Mouse (Mus musculus): ENCODE measurements around the gene Rps11. TPM values are rescaled to one million over a fixed set of nuclear protein-coding genes. Genes with fewer than 3 reads are reported as not detected.

Rps11 gene
- 1,926 TPM for polyA plus RNA-seq (2017; shearing (Covaris generic))

DNA sequence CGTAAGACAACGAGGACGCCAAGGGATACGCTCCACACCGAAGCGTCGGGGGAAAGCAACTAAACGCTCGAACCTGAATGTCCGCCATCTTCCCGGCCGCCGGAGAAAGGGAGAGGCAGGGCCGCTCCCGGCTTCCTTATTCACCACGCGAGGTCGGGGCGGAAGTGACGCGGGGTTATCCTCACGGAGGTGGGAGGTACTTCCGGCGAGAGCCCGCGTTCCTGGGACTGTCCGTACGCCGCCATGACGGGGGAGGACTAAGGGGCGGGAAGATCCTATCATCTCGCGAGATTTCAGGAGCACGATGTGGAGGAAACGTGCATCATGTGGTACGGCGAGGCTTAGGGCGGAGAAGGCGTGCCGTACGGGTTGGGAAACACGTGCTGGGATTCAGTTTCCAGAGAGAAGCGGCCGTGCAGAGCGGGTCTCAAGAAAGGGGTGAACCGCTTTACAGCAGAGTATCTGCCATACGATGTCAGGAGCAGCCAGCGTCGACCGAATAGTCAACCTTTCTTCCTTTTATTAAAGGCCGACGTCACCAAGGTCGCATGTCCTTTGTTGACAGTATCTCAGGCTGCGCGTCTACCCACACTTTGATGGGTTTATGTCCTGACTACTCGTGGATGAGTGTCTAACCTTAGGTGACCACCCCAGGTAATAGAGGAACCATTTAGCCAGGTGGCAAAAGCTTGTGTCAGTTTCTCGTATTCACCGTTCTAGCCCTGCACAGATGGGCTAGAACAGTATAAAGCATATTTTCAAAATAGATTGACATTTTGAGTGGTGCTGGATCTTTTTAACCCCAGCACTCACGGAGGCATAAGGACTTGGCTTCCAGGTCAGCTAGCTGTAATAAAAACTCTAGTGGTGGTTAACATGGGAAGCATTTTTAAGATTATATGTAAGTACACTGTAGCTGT is at the start of gene Rps11:
Gene Rps11, minus strand, starts transcription at position 216 of the 920 bp plus-strand sequence.

DNA sequence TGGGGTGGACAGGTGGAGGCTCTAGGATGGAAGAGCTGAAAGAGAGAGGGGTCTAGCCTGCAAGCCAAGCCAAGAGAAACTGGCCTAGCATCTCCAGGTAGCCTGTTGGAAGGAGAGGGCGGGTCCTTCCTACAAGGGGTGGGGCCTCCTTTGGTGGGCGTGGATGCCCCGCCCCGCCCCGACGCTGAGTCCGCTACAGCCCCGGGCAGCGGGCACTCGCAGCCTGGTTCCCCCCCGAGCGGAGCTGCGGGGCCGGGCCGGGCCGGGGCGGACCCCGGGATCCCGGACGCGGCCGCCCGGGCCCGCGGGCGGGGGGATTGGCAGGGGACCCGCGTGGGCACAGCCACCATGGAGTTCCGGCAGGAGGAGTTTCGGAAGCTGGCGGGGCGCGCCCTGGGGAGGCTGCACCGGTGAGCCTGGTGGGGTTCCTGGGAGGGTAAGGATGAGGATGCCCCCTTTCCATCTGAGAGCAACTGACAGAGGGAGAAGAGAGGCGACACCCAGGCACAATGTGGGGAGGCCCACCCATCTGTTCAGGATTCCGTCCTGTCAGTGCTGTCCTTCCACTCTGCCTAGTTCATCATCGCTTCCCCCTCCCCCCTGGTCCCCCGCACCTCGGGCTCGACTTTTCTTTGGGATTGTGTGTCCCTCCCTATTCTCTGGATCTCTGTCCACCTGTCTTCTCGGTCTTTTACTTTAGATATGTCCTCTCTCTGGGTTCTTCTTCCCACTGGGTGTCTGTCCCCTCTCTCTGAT is 39.7 kb upstream of the Rps11 start, which contains the start of gene Slc17a7:
Gene Slc17a7, plus strand, starts transcription at position 215 of the 756 bp plus-strand sequence.

DNA sequence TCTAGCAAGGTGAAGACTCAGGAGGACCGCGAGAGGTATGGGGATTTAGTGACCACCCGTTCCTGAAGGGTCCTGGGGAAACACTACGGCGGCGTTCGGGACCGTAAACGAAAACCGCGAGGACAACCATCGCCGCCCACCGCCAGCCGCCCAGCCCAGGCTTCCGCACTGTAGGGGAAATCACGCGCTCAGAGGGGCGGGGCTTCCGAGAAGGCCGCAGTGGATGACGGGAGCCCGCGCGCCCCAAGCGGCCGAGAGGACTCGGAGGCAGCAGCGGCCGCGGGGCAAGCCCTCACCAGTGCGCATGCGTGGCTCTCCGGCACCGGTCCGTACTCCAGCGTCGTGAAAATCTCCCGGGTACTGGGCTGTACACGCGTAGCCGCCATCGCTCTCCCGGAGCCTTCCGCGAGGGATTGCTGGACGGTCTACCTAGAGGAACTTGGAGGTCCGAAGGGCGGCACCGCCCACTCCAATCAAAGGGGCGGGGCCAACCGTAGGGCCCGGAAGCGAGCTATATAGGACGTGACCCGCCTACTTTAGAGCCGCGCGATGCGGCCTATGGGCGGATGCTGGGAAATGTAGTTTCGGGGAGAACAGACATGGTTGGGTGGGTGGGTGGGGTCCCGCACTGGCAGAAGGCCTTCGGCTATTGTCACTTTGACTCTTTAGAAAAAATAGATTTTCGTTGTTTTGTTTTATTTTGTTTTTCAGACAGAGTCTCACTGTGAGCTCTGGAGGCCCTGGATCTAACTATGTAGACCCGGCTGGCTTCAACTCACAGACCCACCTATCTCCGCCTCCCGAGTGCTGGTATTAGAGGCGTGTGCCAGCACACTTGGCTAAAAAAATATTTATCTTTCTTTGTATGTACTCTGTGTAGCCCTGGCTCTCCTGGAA is 30.1 kb upstream of the Rps11 start, which contains the start of the genes Pih1d1 and Aldh16a1:
Gene Pih1d1, plus strand, starts transcription at position 208 of the 897 bp plus-strand sequence.
Gene Aldh16a1, minus strand, starts transcription at position 489 of the 897 bp plus-strand sequence.

DNA sequence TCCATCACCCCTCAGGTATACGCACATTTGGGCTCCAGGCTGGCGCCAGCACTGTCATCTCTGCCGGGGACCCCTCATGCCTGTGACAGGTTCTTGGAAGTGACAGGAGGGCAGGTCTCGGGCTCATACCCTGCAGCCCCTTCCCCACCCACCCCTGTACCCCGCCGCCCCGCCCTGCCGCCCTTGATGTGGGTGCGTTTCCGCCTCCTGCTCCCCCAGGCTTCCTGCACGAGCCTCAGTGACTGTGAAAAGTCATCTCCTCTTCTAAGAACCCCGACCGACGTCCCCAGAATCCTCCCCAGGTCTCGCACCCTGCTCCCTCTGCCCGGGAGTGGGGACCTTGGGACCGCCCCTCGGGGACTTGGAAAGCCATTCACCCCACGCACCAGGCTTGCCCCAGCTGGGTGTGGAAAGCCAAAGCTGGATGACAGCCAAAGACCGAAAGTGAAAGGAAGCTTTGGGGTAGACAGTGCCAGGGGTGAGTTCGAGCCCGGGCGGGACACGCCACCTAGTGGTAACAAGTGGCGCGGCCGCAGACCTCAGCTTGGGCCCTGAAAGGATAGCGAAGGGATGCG is 11.8 kb upstream of the Rps11 start, which contains the start of the genes Gm45713 and Flt3l:
Gene Gm45713, minus strand, starts transcription at position 239 of the 575 bp plus-strand sequence.
Gene Flt3l, minus strand, starts transcription at position 440 of the 575 bp plus-strand sequence.

DNA sequence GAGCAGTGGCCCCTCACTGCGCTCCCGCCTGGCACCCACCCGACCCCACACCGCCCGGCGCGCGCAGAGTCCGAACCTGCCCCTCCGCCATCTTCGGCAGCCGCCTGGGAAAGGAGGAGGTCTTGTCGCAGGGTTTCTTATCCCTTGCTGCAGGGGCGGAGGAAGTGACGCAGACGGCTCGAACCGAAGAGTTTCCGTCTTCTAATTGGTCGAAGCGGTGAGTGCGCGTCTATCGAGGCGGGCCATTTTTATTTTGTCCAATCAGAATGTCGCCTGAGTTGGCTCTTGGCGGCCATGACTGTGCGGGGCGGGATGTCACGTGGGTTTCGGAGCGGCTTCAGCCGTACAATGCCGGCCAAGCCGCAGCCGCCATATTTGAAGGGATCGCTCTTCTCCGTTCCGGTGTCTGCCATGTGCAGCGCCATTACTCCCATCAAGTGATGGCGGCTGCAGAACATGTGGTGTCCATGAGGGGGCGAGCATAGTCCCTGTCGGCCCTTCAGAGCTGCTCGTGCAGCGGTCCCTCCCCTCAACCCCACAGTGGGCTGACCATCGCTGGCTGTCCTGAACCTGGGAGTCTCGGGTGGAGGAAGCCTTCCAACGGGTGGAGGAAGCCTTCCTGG is 4.5 kb upstream of the Rps11 start, which contains the start of gene Rpl13a:
Gene Rpl13a, minus strand, starts transcription at position 138 of the 623 bp plus-strand sequence.

DNA sequence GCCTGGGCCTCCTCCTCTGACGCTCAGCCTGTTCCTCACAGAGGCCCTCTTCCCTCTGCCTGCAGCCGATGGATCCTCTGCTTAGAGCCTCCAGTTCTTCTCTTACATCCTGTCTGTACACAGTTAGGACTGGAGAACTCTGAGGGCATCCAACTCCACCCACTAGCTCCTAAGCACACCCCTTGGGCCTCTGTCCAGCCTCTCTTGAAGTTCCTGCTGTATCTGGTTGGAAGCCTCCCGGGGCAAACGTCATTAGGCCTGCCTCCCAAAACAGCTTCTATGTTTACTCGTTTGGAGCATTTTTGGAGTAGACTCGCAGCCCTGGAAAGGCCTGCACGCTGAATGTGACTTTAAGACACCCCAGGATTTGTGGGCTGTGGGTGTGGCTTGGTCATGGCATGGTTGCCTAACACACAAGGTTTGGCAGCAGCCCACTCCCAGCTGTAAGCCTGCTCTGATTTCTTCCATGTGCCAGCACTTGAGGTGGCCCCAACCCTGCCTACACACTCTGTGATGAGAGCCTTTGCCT is 20.5 kb downstream of the Rps11 start, which contains the start of gene Fcgrt:
Gene Fcgrt, minus strand, starts transcription at position 200 of the 529 bp plus-strand sequence.

DNA sequence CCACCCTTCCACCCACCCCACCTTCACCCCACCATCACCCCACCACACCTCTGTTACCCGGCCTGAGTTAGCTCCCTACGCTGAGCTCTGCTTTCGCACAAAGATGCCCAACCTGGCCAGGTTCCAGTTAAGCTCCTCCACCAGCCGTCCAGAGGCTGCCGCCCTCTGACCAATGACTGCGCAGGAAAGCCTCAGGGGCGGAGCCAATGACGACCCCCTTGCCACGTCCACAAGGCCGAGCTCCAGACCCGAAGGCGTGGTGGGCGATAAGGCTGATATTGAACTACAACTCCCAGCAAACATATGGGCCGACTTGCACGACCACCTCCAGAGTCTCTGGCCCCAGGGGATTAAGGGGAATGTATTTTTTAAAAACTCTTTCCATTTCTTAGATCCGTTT is 32.2 kb downstream of the Rps11 start, which contains the start of gene Rcn3:
Gene Rcn3, minus strand, starts transcription at position 174 of the 400 bp plus-strand sequence.

Other genes starting within 250 kb of the Rps11 start
- gene Med25, start 231.7 kb downstream of the Rps11 start, polyA plus RNA-seq (2017; shearing (Covaris generic)) = 54.0 TPM
- 19.8 TPM for gene Fuz, start 228.4 kb downstream of the Rps11 start, polyA plus RNA-seq (2017; shearing (Covaris generic))
- 48.2 TPM for gene Ap2a1, start 194.9 kb downstream of the Rps11 start, polyA plus RNA-seq (2017; shearing (Covaris generic))
- gene Tsks, start 181.2 kb downstream of the Rps11 start, polyA plus RNA-seq (2017; shearing (Covaris generic)) = not detected
- 0.44 TPM for gene Cpt1c, start 149.6 kb downstream of the Rps11 start, polyA plus RNA-seq (2017; shearing (Covaris generic))
- 120 TPM for gene Prmt1, start 137.9 kb downstream of the Rps11 start, polyA plus RNA-seq (2017; shearing (Covaris generic))
- 121 TPM for gene Irf3, start 126.8 kb downstream of the Rps11 start, polyA plus RNA-seq (2017; shearing (Covaris generic))
- 11.6 TPM for gene Bcl2l12, start 125.7 kb downstream of the Rps11 start, polyA plus RNA-seq (2017; shearing (Covaris generic))
- gene Scaf1, start 108.1 kb downstream of the Rps11 start, polyA plus RNA-seq (2017; shearing (Covaris generic)) = 24.6 TPM
- 21.5 TPM for gene Rras, start 106.5 kb downstream of the Rps11 start, polyA plus RNA-seq (2017; shearing (Covaris generic))
- 2.0 TPM for gene Prr12, start 71.6 kb downstream of the Rps11 start, polyA plus RNA-seq (2017; shearing (Covaris generic))
- gene Nosip, start 62.0 kb downstream of the Rps11 start, polyA plus RNA-seq (2017; shearing (Covaris generic)) = 85.4 TPM
- 1.2 TPM for gene Prrg2, start 61.8 kb downstream of the Rps11 start, polyA plus RNA-seq (2017; shearing (Covaris generic))
- 4.0 TPM for gene Rcn3, start 32.2 kb downstream of the Rps11 start, polyA plus RNA-seq (2017; shearing (Covaris generic))
- gene Fcgrt, start 20.6 kb downstream of the Rps11 start, polyA plus RNA-seq (2017; shearing (Covaris generic)) = 5.7 TPM
- 3,339 TPM for gene Rpl13a, start 4.3 kb upstream of the Rps11 start, polyA plus RNA-seq (2017; shearing (Covaris generic))
- gene Gm45713, start 11.8 kb upstream of the Rps11 start, polyA plus RNA-seq (2017; shearing (Covaris generic)) = not detected
- gene Flt3l, start 12.0 kb upstream of the Rps11 start, polyA plus RNA-seq (2017; shearing (Covaris generic)) = 136 TPM
- gene Pih1d1, start 29.9 kb upstream of the Rps11 start, polyA plus RNA-seq (2017; shearing (Covaris generic)) = 26.1 TPM
- gene Aldh16a1, start 30.1 kb upstream of the Rps11 start, polyA plus RNA-seq (2017; shearing (Covaris generic)) = 34.3 TPM
- gene Slc17a7, start 39.5 kb upstream of the Rps11 start, polyA plus RNA-seq (2017; shearing (Covaris generic)) = not detected
- gene Gfy, start 55.1 kb upstream of the Rps11 start, polyA plus RNA-seq (2017; shearing (Covaris generic)) = not detected
- gene Pth2, start 56.6 kb upstream of the Rps11 start, polyA plus RNA-seq (2017; shearing (Covaris generic)) = not detected
- gene Ccdc155, start 80.5 kb upstream of the Rps11 start, polyA plus RNA-seq (2017; shearing (Covaris generic)) = not detected
- gene Dkkl1, start 87.7 kb upstream of the Rps11 start, polyA plus RNA-seq (2017; shearing (Covaris generic)) = 32.1 TPM
- gene Tead2, start 91.3 kb upstream of the Rps11 start, polyA plus RNA-seq (2017; shearing (Covaris generic)) = 1.2 TPM
- 391 TPM for gene Cd37, start 114.7 kb upstream of the Rps11 start, polyA plus RNA-seq (2017; shearing (Covaris generic))
- not detected for gene Slc6a16, start 116.6 kb upstream of the Rps11 start, polyA plus RNA-seq (2017; shearing (Covaris generic))
- not detected for gene Slc6a21, start 153.1 kb upstream of the Rps11 start, polyA plus RNA-seq (2017; shearing (Covaris generic))
- 5.3 TPM for gene Trpm4, start 209.3 kb upstream of the Rps11 start, polyA plus RNA-seq (2017; shearing (Covaris generic))
- gene Hrc, start 210.9 kb upstream of the Rps11 start, polyA plus RNA-seq (2017; shearing (Covaris generic)) = not detected
- gene Ppfia3, start 242.6 kb upstream of the Rps11 start, polyA plus RNA-seq (2017; shearing (Covaris generic)) = 0.30 TPM
- not detected for gene Lin7b, start 246.1 kb upstream of the Rps11 start, polyA plus RNA-seq (2017; shearing (Covaris generic))

Measured in effector memory CD4-positive, alpha-beta T cell, adult 5 months (primary cell).